Mouse (Mus musculus): ENCODE measurements at regions not wholly inside any gene's neighbourhood (a gene's known extent, or its start where the extent isn't known, plus 50 kb on each side); places are given as distances from the start of the nearest gene placed in this dataset.
A peak's percentile ranks its signal among the peaks of the same experiment; 100 is the strongest.

GRCm38 (mm10) chr16:83250346-83250745, 422.2 kb downstream of the Gm21833 start:
- TF ChIP-seq POLR2A (IDR thresholded peaks at IDR 0.05; ENCODE audit: borderline replicate concordance, insufficient read depth, low read length), result no peak
- TF ChIP-seq CTCF (IDR thresholded peaks at IDR 0.05; ENCODE audit: borderline replicate concordance, insufficient read depth, low read depth, low read length), result no peak
- 48% methylated on average over 1 of the region's 1 CpGs for WGBS

GRCm38 (mm10) chr16:83254183-83254582, 426.0 kb downstream of the Gm21833 start:
- TF ChIP-seq POLR2A (IDR thresholded peaks at IDR 0.05; ENCODE audit: borderline replicate concordance, insufficient read depth, low read length) (no peak), CTCF (IDR thresholded peaks at IDR 0.05; ENCODE audit: borderline replicate concordance, insufficient read depth, low read depth, low read length) (no peak)
- Histone ChIP-seq H3K4me1 (ENCODE audit: control insufficient read depth, insufficient read depth, low read length) (no peaks in the 10 kb centered on the region), H3K4me3 (replicated peaks; ENCODE audit: insufficient read depth, low read depth, low read length) (no peak overlapping the region), H3K27me3 (ENCODE audit: control insufficient read depth, insufficient read depth, low read length) (no peaks in the 10 kb centered on the region), H3K27ac (ENCODE audit: insufficient read depth, low read length) (no peak overlapping the region)
- WGBS, result 33% methylated on average over 1 of the region's 1 CpGs
- no peak for DNase-seq

More at GRCm38 (mm10) chr16:83250346-83250745, 422.2 kb downstream of the Gm21833 start:
- no peak overlapping the region for H3K27ac ChIP-seq (ENCODE audit: insufficient read depth, low read length)
- H3K27me3 ChIP-seq (ENCODE audit: control insufficient read depth, insufficient read depth, low read length), result no peaks in the 10 kb centered on the region
- H3K4me3 ChIP-seq (replicated peaks; ENCODE audit: insufficient read depth, low read depth, low read length), result no peak overlapping the region
- DNase-seq, result peak; percentile 10 to 37
- H3K4me1 ChIP-seq (ENCODE audit: control insufficient read depth, insufficient read depth, low read length), result no peaks in the 10 kb centered on the region

GRCm38 (mm10) chr16:83271869-83272268, 443.7 kb downstream of the Gm21833 start:
- 96% methylated on average over 1 of the region's 1 CpGs for WGBS
- H3K27me3 ChIP-seq (ENCODE audit: control insufficient read depth, insufficient read depth, low read length), result no peaks in the 10 kb centered on the region; the same call in 1 of the 2 replicates
- H3K4me1 ChIP-seq (ENCODE audit: control insufficient read depth, insufficient read depth, low read length), result no peaks in the 10 kb centered on the region
- no peak overlapping the region for H3K27ac ChIP-seq (ENCODE audit: insufficient read depth, low read length)
- H3K4me3 ChIP-seq (replicated peaks; ENCODE audit: insufficient read depth, low read depth, low read length), result no peak overlapping the region
- TF ChIP-seq POLR2A (IDR thresholded peaks at IDR 0.05; ENCODE audit: borderline replicate concordance, insufficient read depth, low read length) (no peak), CTCF (IDR thresholded peaks at IDR 0.05; ENCODE audit: borderline replicate concordance, insufficient read depth, low read depth, low read length) (no peak)
- DNase-seq, result no peak

- H3K27ac ChIP-seq (ENCODE audit: insufficient read depth, low read length), result no peak overlapping the region
- 28% methylated on average over 5 of the region's 5 CpGs for WGBS
- no peak for TF ChIP-seq POLR2A (IDR thresholded peaks at IDR 0.05; ENCODE audit: borderline replicate concordance, insufficient read depth, low read length)
- TF ChIP-seq CTCF (IDR thresholded peaks at IDR 0.05; ENCODE audit: borderline replicate concordance, insufficient read depth, low read depth, low read length), result no peak
- no peaks in the 10 kb centered on the region for H3K4me1 ChIP-seq (ENCODE audit: control insufficient read depth, insufficient read depth, low read length)
- no peaks in the 10 kb centered on the region for H3K27me3 ChIP-seq (ENCODE audit: control insufficient read depth, insufficient read depth, low read length)
- DNase-seq, result no peak
- no peak overlapping the region for H3K4me3 ChIP-seq (replicated peaks; ENCODE audit: insufficient read depth, low read depth, low read length)
Measured at GRCm38 (mm10) chr16:83316314-83316713, 488.1 kb downstream of the Gm21833 start.

GRCm38 (mm10) chr16:83326826-83327225, 498.6 kb downstream of the Gm21833 start:
- no peaks in the 10 kb centered on the region for H3K4me1 ChIP-seq (ENCODE audit: control insufficient read depth, insufficient read depth, low read length)
- 13% methylated on average over 2 of the region's 2 CpGs for WGBS
- no peak overlapping the region for H3K27ac ChIP-seq (ENCODE audit: insufficient read depth, low read length)
- peak in 1 of 2 experiments; percentile 51 for DNase-seq
- H3K27me3 ChIP-seq (ENCODE audit: control insufficient read depth, insufficient read depth, low read length), result no peaks in the 10 kb centered on the region
- TF ChIP-seq CTCF (IDR thresholded peaks at IDR 0.05; ENCODE audit: borderline replicate concordance, insufficient read depth, low read depth, low read length) (no peak), POLR2A (IDR thresholded peaks at IDR 0.05; ENCODE audit: borderline replicate concordance, insufficient read depth, low read length) (no peak)
- H3K4me3 ChIP-seq (replicated peaks; ENCODE audit: insufficient read depth, low read depth, low read length), result no peak overlapping the region

- DNase-seq, result no peak
- TF ChIP-seq CTCF (IDR thresholded peaks at IDR 0.05; ENCODE audit: borderline replicate concordance, insufficient read depth, low read depth, low read length) (no peak), POLR2A (IDR thresholded peaks at IDR 0.05; ENCODE audit: borderline replicate concordance, insufficient read depth, low read length) (no peak)
Measured at GRCm38 (mm10) chr16:83351069-83351468, 522.9 kb downstream of the Gm21833 start.

GRCm38 (mm10) chr16:83394581-83394980, 566.4 kb downstream of the Gm21833 start:
- Histone ChIP-seq H3K4me3 (replicated peaks; ENCODE audit: insufficient read depth, low read depth, low read length) (no peak overlapping the region), H3K27me3 (ENCODE audit: control insufficient read depth, insufficient read depth, low read length) (no peaks in the 10 kb centered on the region), H3K27ac (ENCODE audit: insufficient read depth, low read length) (no peak overlapping the region), H3K4me1 (ENCODE audit: control insufficient read depth, insufficient read depth, low read length) (no peaks in the 10 kb centered on the region)
- peak in 1 of 2 experiments; percentile 21 for DNase-seq
- 37% methylated on average over 2 of the region's 2 CpGs for WGBS
- TF ChIP-seq POLR2A (IDR thresholded peaks at IDR 0.05; ENCODE audit: borderline replicate concordance, insufficient read depth, low read length) (no peak), CTCF (IDR thresholded peaks at IDR 0.05; ENCODE audit: borderline replicate concordance, insufficient read depth, low read depth, low read length) (no peak)

More at GRCm38 (mm10) chr16:83351069-83351468, 522.9 kb downstream of the Gm21833 start:
- H3K4me1 ChIP-seq (ENCODE audit: control insufficient read depth, insufficient read depth, low read length), result no peaks in the 10 kb centered on the region
- no peaks in the 10 kb centered on the region for H3K27me3 ChIP-seq (ENCODE audit: control insufficient read depth, insufficient read depth, low read length)
- H3K27ac ChIP-seq (ENCODE audit: insufficient read depth, low read length), result no peak overlapping the region
- no peak overlapping the region for H3K4me3 ChIP-seq (replicated peaks; ENCODE audit: insufficient read depth, low read depth, low read length)

- Histone ChIP-seq H3K4me3 (replicated peaks; ENCODE audit: insufficient read depth, low read depth, low read length) (no peak overlapping the region), H3K27me3 (ENCODE audit: control insufficient read depth, insufficient read depth, low read length) (no peaks in the 10 kb centered on the region), H3K27ac (ENCODE audit: insufficient read depth, low read length) (no peak overlapping the region), H3K4me1 (ENCODE audit: control insufficient read depth, insufficient read depth, low read length) (no peaks in the 10 kb centered on the region; the same call in 1 of the 2 replicates)
- 9% methylated on average over 1 of the region's 1 CpGs for WGBS
- TF ChIP-seq POLR2A (IDR thresholded peaks at IDR 0.05; ENCODE audit: borderline replicate concordance, insufficient read depth, low read length), result no peak
- TF ChIP-seq CTCF (IDR thresholded peaks at IDR 0.05; ENCODE audit: borderline replicate concordance, insufficient read depth, low read depth, low read length), result no peak
- DNase-seq, result peak; percentile 83 to 93
Measured at GRCm38 (mm10) chr16:83420676-83421075, 592.5 kb downstream of the Gm21833 start.
